Mouse (Mus musculus) midbrain, embryonic 14.5 days (tissue): ENCODE results near the gene Mmgt1. TPM values are rescaled to one million over a fixed set of nuclear protein-coding genes. Genes with fewer than 3 reads are reported as not detected.
A peak's percentile ranks its signal among the peaks of the same experiment; 100 is the strongest.

Experiments
- ATAC-seq: fragments of 200-750 bp; cut with Nextera tagmentation; 2 replicates; pipeline ENCODE4 v1.8.0; 2017; ENCODE audit warnings: moderate number of reproducible peaks, moderate library complexity; ENCODE audit not compliant: low FRiP score, low TSS enrichment
- DNase-seq: peaks from one replicate; pipeline ENCODE4 v3.0.0-alpha.2; 2015
- H3K27ac ChIP-seq: fragments of 300-500 bp; sonication (generic); replicated peaks from 2 replicates; pipeline ENCODE4 v1.5.1; 2014; ENCODE audit warnings: mild to moderate bottlenecking, low read depth, low read length, moderate library complexity
- H3K27me3 ChIP-seq: fragments of 300-500 bp; sonication (generic); 2 replicates; pipeline ENCODE4 v1.6.1; 2014; ENCODE audit warnings: low read length, control low read depth, mixed read lengths; ENCODE audit not compliant: control insufficient read depth, insufficient read depth
- H3K36me3 ChIP-seq: fragments of 300-500 bp; sonication (generic); 2 replicates; pipeline ENCODE4 v1.6.1; 2014; ENCODE audit warnings: low read length, control low read depth; ENCODE audit not compliant: control insufficient read depth, insufficient read depth
- H3K4me1 ChIP-seq: fragments of 300-500 bp; sonication (generic); 2 replicates; pipeline ENCODE4 v1.6.1; 2014; ENCODE audit warnings: mild to moderate bottlenecking, antibody characterized with exemption, low read length, control low read depth; ENCODE audit not compliant: control insufficient read depth, insufficient read depth
- H3K4me2 ChIP-seq: fragments of 300-500 bp; sonication (generic); 2 replicates; pipeline ENCODE4 v1.6.1; 2014; ENCODE audit warnings: mild to moderate bottlenecking, low read length, moderate library complexity
- H3K4me3 ChIP-seq: fragments of 300-500 bp; sonication (generic); replicated peaks from 2 replicates; pipeline ENCODE4 v1.5.1; 2014; ENCODE audit warnings: low read depth, low read length
- H3K9ac ChIP-seq: fragments of 300-500 bp; sonication (generic); replicated peaks from 2 replicates; pipeline ENCODE4 v1.6.1; 2014; ENCODE audit warnings: mild to moderate bottlenecking, low read length, moderate library complexity
- H3K9me3 ChIP-seq: fragments of 300-500 bp; sonication (generic); 2 replicates; pipeline ENCODE4 v1.6.1; 2016; ENCODE audit warnings: low read length, control low read depth, mixed read lengths; ENCODE audit not compliant: control insufficient read depth
- WGBS: fragments of 180-500 bp; shearing (Covaris S2); extraction: QIAGEN DNeasy Blood & Tissue Kit; methylation state at CpG from one replicate; pipeline ENCODE4 v1.1.7; 2014; 5-methylcytosine and 5-hydroxymethylcytosine counted together
- microRNA-seq: library from miRNA; unstranded; fragments of <30 nt; microRNA quantifications from one replicate; pipeline ENCODE4, GENCODE M21; 2016
- polyA plus RNA-seq: library from polyadenylated mRNA; unstranded; fragments of >200 nt; fragmentation: Nextera tagmentation; extraction: Ambion mirVana; gene quantifications from 2 replicates; pipeline ENCODE4 v1.2.1, GENCODE M21; 2014

The Mmgt1 gene
- polyA plus RNA-seq, 1 experiment from 2014 or later = 66.9 TPM

GRCm38 (mm10) chrX:56606536-56606935 is 8.7 kb upstream of the Mmgt1 start:
- no peaks in the 10 kb centered on the region for H3K9me3 ChIP-seq
- no peak overlapping the region for H3K9ac ChIP-seq
- 0 out of 2 replicates have a peak, but pooled peaks cover 4% of the 10 kb centered on the region for H3K4me1 ChIP-seq
- ATAC-seq (no peak), DNase-seq (no peak)
- no peak overlapping the region for H3K4me2 ChIP-seq
- 55% methylated on average over 2 of the region's 2 CpGs for WGBS
- no peak overlapping the region for H3K4me3 ChIP-seq
- no peak overlapping the region for H3K27ac ChIP-seq
- H3K27me3 ChIP-seq = no peaks in the 10 kb centered on the region
- no peaks in the 10 kb centered on the region for H3K36me3 ChIP-seq

- H3K27me3 ChIP-seq = no peaks in the 10 kb centered on the region
- no peaks in the 10 kb centered on the region for H3K9me3 ChIP-seq
- DNase-seq = peak; percentile 23
- H3K27ac ChIP-seq = peak overlapping the region; percentile 66
- H3K4me1 ChIP-seq = peaks cover 4% of the 10 kb centered on the region; the same call in 1 of the 2 replicates
- no peaks in the 10 kb centered on the region; the same call in 1 of the 2 replicates for H3K36me3 ChIP-seq
- peak overlapping the region; percentile 56 for H3K4me2 ChIP-seq
- H3K4me3 ChIP-seq = peak overlapping the region; percentile 57
- peak overlapping the region; percentile 66 for H3K9ac ChIP-seq
- no peak; the same call in 1 of the 2 replicates for ATAC-seq
- 20% methylated on average over 25 of the region's 25 CpGs for WGBS
Observed at GRCm38 (mm10) chrX:56597219-56597886, 516 bp downstream of the Mmgt1 start.

GRCm38 (mm10) chrX:56578200-56578599 is 19.7 kb downstream of the Mmgt1 start:
- H3K27ac ChIP-seq = no peak overlapping the region
- no peak for ATAC-seq
- no peaks in the 10 kb centered on the region for H3K27me3 ChIP-seq
- no peak overlapping the region for H3K9ac ChIP-seq
- H3K36me3 ChIP-seq = no peaks in the 10 kb centered on the region
- DNase-seq = no peak
- no peaks in the 10 kb centered on the region for H3K9me3 ChIP-seq
- 84% methylated on average over 2 of the region's 2 CpGs for WGBS
- H3K4me3 ChIP-seq = no peak overlapping the region
- H3K4me1 ChIP-seq = no peaks in the 10 kb centered on the region
- H3K4me2 ChIP-seq = no peak overlapping the region

- ATAC-seq (no peak), DNase-seq (peak; percentile 17)
- WGBS = 22% methylated on average over 6 of the region's 6 CpGs
- H3K4me2 ChIP-seq = no peak overlapping the region
- no peaks in the 10 kb centered on the region for H3K27me3 ChIP-seq
- H3K27ac ChIP-seq = no peak overlapping the region
- H3K4me1 ChIP-seq = no peaks in the 10 kb centered on the region
- no peak overlapping the region for H3K4me3 ChIP-seq
- H3K9me3 ChIP-seq = no peaks in the 10 kb centered on the region
- no peak overlapping the region for H3K9ac ChIP-seq
- H3K36me3 ChIP-seq = no peaks in the 10 kb centered on the region
Observed at GRCm38 (mm10) chrX:56572465-56572864, 25.4 kb downstream of the Mmgt1 start.

- ATAC-seq (no peak), DNase-seq (no peak)
- no peak overlapping the region for H3K4me2 ChIP-seq
- no peaks in the 10 kb centered on the region for H3K9me3 ChIP-seq
- no peaks in the 10 kb centered on the region for H3K27me3 ChIP-seq
- no peaks in the 10 kb centered on the region for H3K36me3 ChIP-seq
- no peak overlapping the region for H3K9ac ChIP-seq
- no peaks in the 10 kb centered on the region for H3K4me1 ChIP-seq
- 78% methylated on average over 3 of the region's 3 CpGs for WGBS
- no peak overlapping the region for H3K27ac ChIP-seq
- H3K4me3 ChIP-seq = no peak overlapping the region
Observed at GRCm38 (mm10) chrX:56553584-56553983, 44.3 kb downstream of the Mmgt1 start.

GRCm38 (mm10) chrX:56549506-56549905 is 48.4 kb downstream of the Mmgt1 start, which contains the start of gene Gm648:
TSS of gene Gm648 (minus strand) at chrX:56549606.
- ATAC-seq (no peak), DNase-seq (no peak)
- Histone ChIP-seq H3K4me2 (no peak within 1 kb of the TSS), H3K4me1 (no peaks in the 10 kb centered on the region), H3K9ac (no peak within 1 kb of the TSS), H3K27me3 (no peaks in the 10 kb centered on the region), H3K27ac (no peak within 1 kb of the TSS), H3K36me3 (no peaks in the 10 kb centered on the region), H3K4me3 (no peak within 1 kb of the TSS), H3K9me3 (no peaks in the 10 kb centered on the region)
- 89% methylated on average over 7 of the region's 7 CpGs for WGBS

- Histone ChIP-seq H3K4me2 (no peak overlapping the region), H3K36me3 (no peaks in the 10 kb centered on the region), H3K4me1 (no peaks in the 10 kb centered on the region), H3K9me3 (no peaks in the 10 kb centered on the region), H3K9ac (no peak overlapping the region), H3K4me3 (no peak overlapping the region), H3K27ac (no peak overlapping the region), H3K27me3 (no peaks in the 10 kb centered on the region)
- 57% methylated on average over 4 of the region's 4 CpGs for WGBS
- no peak for ATAC-seq
- DNase-seq = peak; percentile 71
Observed at GRCm38 (mm10) chrX:56537162-56537561, 60.7 kb downstream of the Mmgt1 start.

Small RNAs within 50 kb of the gene (microRNA-seq; reads per million reads assigned to microRNA genes)
- gene Mir5116 = not detected

Other genes with a start within 250 kb of the Mmgt1 start
- gene Smim10l2a, start 223.5 kb downstream of the Mmgt1 start, polyA plus RNA-seq = 22.9 and 32.6 TPM in 2 replicates
- gene Gm2174, start 150.1 kb downstream of the Mmgt1 start, polyA plus RNA-seq = 1.5 and 1.9 TPM in 2 replicates
- gene Ints6l, start 143.2 kb downstream of the Mmgt1 start, polyA plus RNA-seq = 21.0 and 22.0 TPM in 2 replicates
- gene Gm10477, start 73.3 kb downstream of the Mmgt1 start, polyA plus RNA-seq = not detected in 2 replicates
- not detected in 2 replicates for gene Gm648, start 48.5 kb downstream of the Mmgt1 start, polyA plus RNA-seq
- 48.7 and 55.1 TPM in 2 replicates for gene Slc9a6, start 11.7 kb upstream of the Mmgt1 start, polyA plus RNA-seq
- gene Fhl1, start 133.7 kb upstream of the Mmgt1 start, polyA plus RNA-seq = 156 and 171 TPM in 2 replicates
- gene Map7d3, start 224.3 kb upstream of the Mmgt1 start, polyA plus RNA-seq = 0.22 and 0.66 TPM in 2 replicates